Mouse (Mus musculus): Measurements from ENCODE around the gene Gm13276. TPM values are rescaled to one million over a fixed set of nuclear protein-coding genes. Genes with fewer than 3 reads are reported as not detected.

Gm13276 gene
- polyA plus RNA-seq, 1 experiment from 2014 or later = not detected

Other genes starting within 250 kb of the Gm13276 start
- not detected for gene Ifna15, start 227.5 kb upstream of the Gm13276 start, polyA plus RNA-seq (2015; fragmentation: Illumina TruSeq; extraction: RNeasy Lipid Tissue Mini Kit (QIAGEN cat#74804); ENCODE audit: insufficient read depth, low read depth, low replicate concordance)
- not detected for gene Ifna14, start 213.9 kb upstream of the Gm13276 start, polyA plus RNA-seq (2015; fragmentation: Illumina TruSeq; extraction: RNeasy Lipid Tissue Mini Kit (QIAGEN cat#74804); ENCODE audit: insufficient read depth, low read depth, low replicate concordance)
- gene Ifna9, start 193.3 kb upstream of the Gm13276 start, polyA plus RNA-seq (2015; fragmentation: Illumina TruSeq; extraction: RNeasy Lipid Tissue Mini Kit (QIAGEN cat#74804); ENCODE audit: insufficient read depth, low read depth, low replicate concordance) = not detected
- not detected for gene Ifna12, start 182.3 kb upstream of the Gm13276 start, polyA plus RNA-seq (2015; fragmentation: Illumina TruSeq; extraction: RNeasy Lipid Tissue Mini Kit (QIAGEN cat#74804); ENCODE audit: insufficient read depth, low read depth, low replicate concordance)
- gene C87499, start 151.3 kb upstream of the Gm13276 start, polyA plus RNA-seq (2015; fragmentation: Illumina TruSeq; extraction: RNeasy Lipid Tissue Mini Kit (QIAGEN cat#74804); ENCODE audit: insufficient read depth, low read depth, low replicate concordance) = not detected
- not detected for gene Ifna13, start 141.2 kb upstream of the Gm13276 start, polyA plus RNA-seq (2015; fragmentation: Illumina TruSeq; extraction: RNeasy Lipid Tissue Mini Kit (QIAGEN cat#74804); ENCODE audit: insufficient read depth, low read depth, low replicate concordance)
- gene Ifna16, start 108.8 kb upstream of the Gm13276 start, polyA plus RNA-seq (2015; fragmentation: Illumina TruSeq; extraction: RNeasy Lipid Tissue Mini Kit (QIAGEN cat#74804); ENCODE audit: insufficient read depth, low read depth, low replicate concordance) = not detected
- gene Ifna2, start 101.8 kb upstream of the Gm13276 start, polyA plus RNA-seq (2015; fragmentation: Illumina TruSeq; extraction: RNeasy Lipid Tissue Mini Kit (QIAGEN cat#74804); ENCODE audit: insufficient read depth, low read depth, low replicate concordance) = not detected
- gene Ifnab, start 94.3 kb upstream of the Gm13276 start, polyA plus RNA-seq (2015; fragmentation: Illumina TruSeq; extraction: RNeasy Lipid Tissue Mini Kit (QIAGEN cat#74804); ENCODE audit: insufficient read depth, low read depth, low replicate concordance) = not detected
- gene Gm26566, start 63.9 kb upstream of the Gm13276 start, polyA plus RNA-seq (2015; fragmentation: Illumina TruSeq; extraction: RNeasy Lipid Tissue Mini Kit (QIAGEN cat#74804); ENCODE audit: insufficient read depth, low read depth, low replicate concordance) = not detected
- gene Klhl9, start 63.2 kb upstream of the Gm13276 start, polyA plus RNA-seq (2015; fragmentation: Illumina TruSeq; extraction: RNeasy Lipid Tissue Mini Kit (QIAGEN cat#74804); ENCODE audit: insufficient read depth, low read depth, low replicate concordance) = 7.4 TPM
- not detected for gene Gm13271, start 30.8 kb upstream of the Gm13276 start, polyA plus RNA-seq (2015; fragmentation: Illumina TruSeq; extraction: RNeasy Lipid Tissue Mini Kit (QIAGEN cat#74804); ENCODE audit: insufficient read depth, low read depth, low replicate concordance)
- gene Gm13283, start 25.6 kb upstream of the Gm13276 start, polyA plus RNA-seq (2015; fragmentation: Illumina TruSeq; extraction: RNeasy Lipid Tissue Mini Kit (QIAGEN cat#74804); ENCODE audit: insufficient read depth, low read depth, low replicate concordance) = not detected
- gene Gm13290, start 11.9 kb upstream of the Gm13276 start, polyA plus RNA-seq (2015; fragmentation: Illumina TruSeq; extraction: RNeasy Lipid Tissue Mini Kit (QIAGEN cat#74804); ENCODE audit: insufficient read depth, low read depth, low replicate concordance) = not detected
- not detected for gene Gm13289, start 8.8 kb upstream of the Gm13276 start, polyA plus RNA-seq (2015; fragmentation: Illumina TruSeq; extraction: RNeasy Lipid Tissue Mini Kit (QIAGEN cat#74804); ENCODE audit: insufficient read depth, low read depth, low replicate concordance)
- gene Gm13272, start 5.9 kb upstream of the Gm13276 start, polyA plus RNA-seq (2015; fragmentation: Illumina TruSeq; extraction: RNeasy Lipid Tissue Mini Kit (QIAGEN cat#74804); ENCODE audit: insufficient read depth, low read depth, low replicate concordance) = not detected
- gene Ifnz, start 3.6 kb upstream of the Gm13276 start, polyA plus RNA-seq (2015; fragmentation: Illumina TruSeq; extraction: RNeasy Lipid Tissue Mini Kit (QIAGEN cat#74804); ENCODE audit: insufficient read depth, low read depth, low replicate concordance) = not detected
- not detected for gene Gm13277, start 2.9 kb downstream of the Gm13276 start, polyA plus RNA-seq (2015; fragmentation: Illumina TruSeq; extraction: RNeasy Lipid Tissue Mini Kit (QIAGEN cat#74804); ENCODE audit: insufficient read depth, low read depth, low replicate concordance)
- gene Gm13278, start 5.8 kb downstream of the Gm13276 start, polyA plus RNA-seq (2015; fragmentation: Illumina TruSeq; extraction: RNeasy Lipid Tissue Mini Kit (QIAGEN cat#74804); ENCODE audit: insufficient read depth, low read depth, low replicate concordance) = not detected
- not detected for gene Gm13275, start 8.8 kb downstream of the Gm13276 start, polyA plus RNA-seq (2015; fragmentation: Illumina TruSeq; extraction: RNeasy Lipid Tissue Mini Kit (QIAGEN cat#74804); ENCODE audit: insufficient read depth, low read depth, low replicate concordance)
- gene Gm13279, start 11.7 kb downstream of the Gm13276 start, polyA plus RNA-seq (2015; fragmentation: Illumina TruSeq; extraction: RNeasy Lipid Tissue Mini Kit (QIAGEN cat#74804); ENCODE audit: insufficient read depth, low read depth, low replicate concordance) = not detected
- gene Gm13285, start 14.0 kb downstream of the Gm13276 start, polyA plus RNA-seq (2015; fragmentation: Illumina TruSeq; extraction: RNeasy Lipid Tissue Mini Kit (QIAGEN cat#74804); ENCODE audit: insufficient read depth, low read depth, low replicate concordance) = not detected
- gene Gm13287, start 17.5 kb downstream of the Gm13276 start, polyA plus RNA-seq (2015; fragmentation: Illumina TruSeq; extraction: RNeasy Lipid Tissue Mini Kit (QIAGEN cat#74804); ENCODE audit: insufficient read depth, low read depth, low replicate concordance) = not detected
- gene Gm13288, start 19.8 kb downstream of the Gm13276 start, polyA plus RNA-seq (2015; fragmentation: Illumina TruSeq; extraction: RNeasy Lipid Tissue Mini Kit (QIAGEN cat#74804); ENCODE audit: insufficient read depth, low read depth, low replicate concordance) = not detected
- not detected for gene Ifna7, start 30.5 kb downstream of the Gm13276 start, polyA plus RNA-seq (2015; fragmentation: Illumina TruSeq; extraction: RNeasy Lipid Tissue Mini Kit (QIAGEN cat#74804); ENCODE audit: insufficient read depth, low read depth, low replicate concordance)
- not detected for gene Ifna11, start 34.2 kb downstream of the Gm13276 start, polyA plus RNA-seq (2015; fragmentation: Illumina TruSeq; extraction: RNeasy Lipid Tissue Mini Kit (QIAGEN cat#74804); ENCODE audit: insufficient read depth, low read depth, low replicate concordance)
- gene Ifna6, start 41.7 kb downstream of the Gm13276 start, polyA plus RNA-seq (2015; fragmentation: Illumina TruSeq; extraction: RNeasy Lipid Tissue Mini Kit (QIAGEN cat#74804); ENCODE audit: insufficient read depth, low read depth, low replicate concordance) = not detected
- gene Ifna5, start 49.8 kb downstream of the Gm13276 start, polyA plus RNA-seq (2015; fragmentation: Illumina TruSeq; extraction: RNeasy Lipid Tissue Mini Kit (QIAGEN cat#74804); ENCODE audit: insufficient read depth, low read depth, low replicate concordance) = not detected
- not detected for gene Ifna4, start 56.2 kb downstream of the Gm13276 start, polyA plus RNA-seq (2015; fragmentation: Illumina TruSeq; extraction: RNeasy Lipid Tissue Mini Kit (QIAGEN cat#74804); ENCODE audit: insufficient read depth, low read depth, low replicate concordance)
- not detected for gene Ifna1, start 64.4 kb downstream of the Gm13276 start, polyA plus RNA-seq (2015; fragmentation: Illumina TruSeq; extraction: RNeasy Lipid Tissue Mini Kit (QIAGEN cat#74804); ENCODE audit: insufficient read depth, low read depth, low replicate concordance)
- not detected for gene Ifne, start 94.5 kb downstream of the Gm13276 start, polyA plus RNA-seq (2015; fragmentation: Illumina TruSeq; extraction: RNeasy Lipid Tissue Mini Kit (QIAGEN cat#74804); ENCODE audit: insufficient read depth, low read depth, low replicate concordance)

Data from pancreas, adult 10 weeks (tissue).